Mouse (Mus musculus) layer of hippocampus, postnatal 36 days (tissue): ENCODE results near the gene F2rl1. TPM values are rescaled to one million over a fixed set of nuclear protein-coding genes. Genes with fewer than 3 reads are reported as not detected.

Experiments
- total RNA-seq, 2 experiments: library from RNA; stranded (reverse); gene quantifications; 2 replicates each; pipeline ENCODE4 v1.2.3; 2021

Gene F2rl1
- total RNA-seq, 2 experiments from 2014 or later: 0.30 TPM; not detected in 1

Other genes with a start within 250 kb of the F2rl1 start
- gene Zbed3, start 201.6 kb downstream of the F2rl1 start, total RNA-seq: 10 to 100 TPM; 11.9 to 14.8 TPM
- gene Aggf1, start 149.9 kb downstream of the F2rl1 start, total RNA-seq: 10 to 100 TPM; 49.3 to 49.7 TPM
- gene Crhbp, start 80.3 kb downstream of the F2rl1 start, total RNA-seq: 10 to 100 TPM; 18.8 to 24.6 TPM
- gene S100z, start 46.5 kb downstream of the F2rl1 start, total RNA-seq: not detected
- 1 to 10 TPM; 4.9 to 5.6 TPM for gene F2r, start 93.3 kb upstream of the F2rl1 start, total RNA-seq
- gene F2rl2, start 171.6 kb upstream of the F2rl1 start, total RNA-seq: under 1 TPM; 0.20 to 0.27 TPM